Mouse (Mus musculus) cerebellum, postnatal 4 days (tissue): ENCODE measurements at regions not wholly inside any gene's neighbourhood (a gene's known extent, or its start where the extent isn't known, plus 50 kb on each side); places are given as distances from the start of the nearest gene placed in this dataset.

Source experiments
- DNase-seq, 2 experiments: peaks; one replicate each; pipeline ENCODE4 v3.0.0; 2022; ENCODE audit warnings: low spot score in 2 of 2, mixed read lengths in 1 of 2

DNA sequence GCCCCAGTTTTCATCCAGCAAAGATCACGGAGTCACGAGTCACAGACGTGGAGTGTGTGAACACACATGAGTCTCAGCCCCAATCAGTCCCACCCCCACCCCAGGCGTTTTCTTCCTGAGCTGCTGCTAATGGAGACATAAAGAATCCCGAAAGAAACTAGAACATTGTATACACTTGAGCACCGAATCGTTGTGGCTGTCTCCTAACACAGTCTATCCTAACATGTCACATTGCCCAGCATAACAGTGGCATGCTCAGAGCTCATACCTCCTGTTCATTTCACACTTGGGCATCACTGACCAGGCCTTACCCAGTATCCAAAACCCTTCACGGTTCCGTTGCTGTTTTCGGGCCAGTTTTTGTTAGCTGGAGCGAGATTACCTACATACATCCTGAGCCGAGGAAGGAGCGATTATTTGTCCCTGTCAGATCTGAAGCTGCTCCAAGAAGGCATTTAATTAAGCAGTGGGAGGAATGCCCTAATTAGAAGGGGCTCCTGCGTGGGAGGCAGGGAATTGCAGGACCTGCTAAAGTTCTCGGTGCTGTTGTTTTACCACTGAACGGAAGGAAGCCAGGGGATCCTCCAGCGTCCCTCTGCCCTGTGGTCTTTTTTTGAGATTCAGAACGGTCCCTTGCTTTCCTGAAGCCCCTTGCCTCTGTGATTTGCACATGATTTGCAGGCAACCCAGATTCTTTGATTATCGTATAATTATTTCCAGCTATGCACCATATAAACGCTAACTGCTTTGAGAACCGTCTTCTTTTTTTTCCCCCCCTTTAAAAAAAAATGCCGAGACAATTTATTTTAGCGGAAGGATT lies 53.4 kb upstream of the Nap1l1 start:
- no peak for DNase-seq

DNA sequence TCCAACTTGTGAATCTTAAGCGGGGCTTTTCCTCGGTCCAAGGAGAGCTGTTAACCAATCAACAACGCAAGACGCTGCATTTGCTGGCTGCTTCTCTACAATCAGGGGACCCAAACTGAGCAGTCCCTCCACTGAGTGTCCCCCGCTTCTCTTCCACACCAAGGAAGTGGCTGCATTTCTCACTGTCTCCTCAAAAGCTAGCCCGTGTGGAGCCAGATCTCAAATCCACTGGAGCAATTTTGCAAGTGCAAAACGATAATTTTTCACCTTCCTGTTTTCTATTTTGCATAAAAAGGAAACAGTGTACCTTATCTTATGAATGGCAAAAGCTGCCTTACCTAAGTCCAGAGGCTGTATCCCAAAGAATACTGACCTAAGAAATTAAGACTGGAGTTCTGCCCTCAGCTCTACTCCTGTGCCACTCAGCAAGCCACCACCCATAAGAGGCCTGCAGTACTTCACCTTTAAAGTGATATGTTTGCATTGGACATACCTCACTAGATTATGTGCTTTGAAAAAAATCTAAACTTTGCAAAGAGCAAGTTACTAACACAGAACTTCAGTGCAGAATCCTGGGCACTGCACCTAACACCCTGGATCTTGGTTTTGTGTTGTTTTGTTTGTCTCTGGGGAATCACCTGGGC lies 52.7 kb upstream of the Nap1l1 start:
- DNase-seq = no peak

DNA sequence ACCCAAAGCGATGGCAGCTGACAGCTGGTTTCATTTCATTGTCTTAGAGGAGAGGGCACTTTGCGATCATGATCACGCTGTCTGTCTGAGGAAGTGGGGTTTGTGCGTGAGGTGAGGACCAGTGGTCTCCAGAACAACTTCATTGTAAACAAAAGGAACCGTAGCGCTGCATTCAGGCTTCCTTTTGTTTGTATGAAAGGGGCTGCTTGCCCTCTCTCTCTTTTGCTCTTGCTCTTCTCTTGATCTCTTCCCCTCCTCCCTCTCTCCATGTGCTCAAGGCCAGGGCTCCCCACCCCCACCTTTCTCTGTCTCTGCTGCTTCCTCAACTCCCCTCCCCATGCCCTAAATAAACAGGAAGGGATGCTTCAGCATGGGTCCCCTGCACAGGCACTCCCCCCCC lies 51.0 kb upstream of the Nap1l1 start:
- no peak for DNase-seq

DNA sequence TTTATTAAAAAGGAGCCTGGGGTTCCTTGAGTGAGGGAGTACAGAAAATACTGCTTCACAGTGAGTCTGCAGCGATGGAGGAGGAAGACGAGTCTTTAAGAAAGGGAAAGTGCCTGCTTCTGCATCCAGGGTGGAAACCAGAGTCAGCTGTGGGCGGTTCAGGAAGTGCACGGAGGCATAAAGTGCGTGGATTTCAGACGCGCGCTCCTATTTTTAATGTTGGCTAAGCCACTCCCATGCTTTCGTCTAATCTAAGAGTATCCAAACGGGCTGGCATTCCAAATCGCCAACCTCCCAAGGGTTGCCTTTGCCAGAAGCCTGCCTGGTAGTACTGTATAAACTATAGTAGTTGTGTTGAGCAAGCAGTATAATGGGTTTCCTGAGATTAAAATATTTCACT lies 50.4 kb upstream of the Nap1l1 start:
- no peak for DNase-seq
